Mouse (Mus musculus) MEL-GATA-1-ER (cell line): ENCODE measurements at regions not wholly inside any gene's neighbourhood (a gene's known extent, or its start where the extent isn't known, plus 50 kb on each side); places are given as distances from the start of the nearest gene placed in this dataset.

Experiments
- DNase-seq: peaks from one replicate; pipeline ENCODE4 v3.0.0-alpha.2; 2012; ENCODE audit warnings: low read depth; ENCODE audit errors: extremely low read depth

DNA sequence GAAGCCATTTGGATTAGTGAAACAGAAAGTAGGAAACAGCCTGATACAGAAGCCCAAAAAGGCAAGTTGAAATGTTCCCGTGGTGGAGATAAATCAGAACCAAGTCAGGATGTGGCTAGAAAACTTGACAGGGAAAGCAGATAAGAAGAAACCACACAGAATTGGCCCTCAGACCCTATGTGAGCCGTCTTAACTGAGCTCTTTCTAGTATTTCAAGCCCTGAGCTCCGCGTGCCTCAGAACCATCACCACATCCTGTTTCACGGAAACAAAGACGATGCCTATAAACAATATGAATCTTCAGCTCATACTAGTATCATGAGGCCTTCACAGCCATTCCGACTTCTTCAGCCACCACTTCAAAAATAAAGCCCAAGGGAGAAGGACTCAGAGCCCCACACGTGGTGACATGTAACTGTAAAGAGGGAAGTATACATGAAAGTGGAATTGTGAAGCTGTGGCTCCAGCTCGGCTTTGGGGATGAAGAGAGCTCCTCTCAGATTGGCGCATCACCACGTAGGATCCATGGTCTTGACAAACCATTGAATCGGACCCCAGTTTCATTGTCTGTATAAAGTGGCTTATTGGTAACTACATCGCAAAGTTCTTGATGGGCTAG is 104.2 kb upstream of the 2610301B20Rik start:
- DNase-seq, result no peak

DNA sequence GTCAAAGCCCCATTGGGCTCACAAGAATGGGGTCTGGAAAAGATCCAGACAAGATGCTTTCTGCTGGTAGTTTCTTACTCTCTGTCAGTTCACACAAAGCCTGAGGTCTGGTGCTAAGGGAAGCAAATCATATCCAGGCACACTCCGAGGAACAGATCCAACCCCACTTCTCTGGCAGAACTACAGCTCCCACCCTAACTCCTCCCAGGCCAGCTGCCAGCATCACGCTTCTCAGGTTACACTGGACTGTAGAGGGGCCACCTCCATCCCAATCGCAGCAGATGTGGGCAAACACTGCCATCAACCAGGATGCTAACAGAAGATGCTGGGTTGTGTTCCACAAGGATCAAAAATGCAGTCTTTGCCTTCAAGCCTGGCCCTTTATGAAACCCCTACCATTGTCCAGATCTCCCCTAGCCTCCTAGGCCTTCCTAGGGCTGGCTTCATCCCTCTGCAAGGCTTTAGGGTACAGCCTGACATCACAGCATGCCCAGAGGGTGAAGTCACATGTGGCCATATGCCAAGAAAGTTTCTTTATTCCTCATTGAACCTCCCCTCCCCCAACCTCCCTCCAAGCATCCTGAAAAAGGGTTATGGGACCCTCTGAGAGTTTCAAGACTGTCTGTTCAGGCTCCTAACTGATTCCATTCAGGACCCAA is 99.6 kb upstream of the 2610301B20Rik start:
- no peak for DNase-seq

DNA sequence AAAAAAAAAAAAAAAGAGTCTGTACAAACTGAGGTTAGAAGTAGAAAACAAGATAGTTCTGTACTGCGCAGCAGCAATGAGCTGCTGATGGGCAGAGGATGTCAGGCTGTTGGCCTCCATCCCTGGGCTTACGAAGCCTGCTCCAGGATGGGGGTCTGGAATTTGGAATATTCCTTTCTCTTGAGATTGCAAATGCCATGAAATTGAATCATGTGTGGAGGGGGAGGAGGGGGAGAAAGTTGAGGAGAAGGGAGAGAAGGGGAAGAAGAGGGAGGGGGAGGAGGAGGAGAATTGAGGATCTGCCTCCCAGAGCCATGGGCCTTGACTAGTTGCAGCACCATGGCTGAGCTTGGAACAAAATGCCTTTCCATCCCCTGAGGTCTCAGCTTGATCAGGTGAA is 87.6 kb upstream of the 2610301B20Rik start:
- no peak for DNase-seq

DNA sequence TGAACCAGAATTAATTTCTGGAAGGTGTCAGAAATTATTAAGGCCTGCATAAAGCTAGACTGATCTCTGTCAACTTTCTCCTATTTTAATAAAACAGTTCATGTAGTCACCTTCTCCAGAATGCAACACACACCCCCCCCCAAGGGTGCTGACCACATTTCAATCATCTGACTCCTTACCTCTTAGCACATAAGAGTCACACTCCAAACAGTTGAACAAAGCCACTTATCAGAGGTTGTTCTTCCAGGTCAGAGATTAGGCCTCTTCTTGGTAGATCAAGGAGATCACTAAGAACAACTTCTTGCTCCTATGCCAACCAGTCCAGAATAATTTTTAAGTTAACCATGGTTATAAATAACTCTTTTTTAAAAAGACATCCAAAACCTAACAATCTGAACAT is 86.0 kb upstream of the 2610301B20Rik start:
- no peak for DNase-seq

DNA sequence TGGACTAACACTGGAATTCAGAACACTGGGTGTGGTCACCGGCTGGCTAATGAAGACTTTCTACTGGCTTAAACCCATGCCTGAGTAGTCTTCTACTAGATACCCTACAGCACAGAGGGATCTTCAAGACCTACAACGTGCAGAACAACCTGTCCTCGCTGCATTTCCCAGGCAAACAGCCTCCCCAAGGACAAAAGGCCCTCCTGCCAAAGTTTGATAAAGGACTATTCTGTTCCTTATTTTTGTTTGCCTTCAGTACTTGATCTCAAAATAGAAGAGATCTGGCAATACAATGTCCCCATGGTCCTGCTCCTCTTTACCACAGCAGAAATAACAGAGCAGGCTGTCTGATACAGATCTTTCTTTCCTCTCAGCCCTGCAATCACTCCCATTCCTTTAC is 85.2 kb upstream of the 2610301B20Rik start:
- no peak for DNase-seq

DNA sequence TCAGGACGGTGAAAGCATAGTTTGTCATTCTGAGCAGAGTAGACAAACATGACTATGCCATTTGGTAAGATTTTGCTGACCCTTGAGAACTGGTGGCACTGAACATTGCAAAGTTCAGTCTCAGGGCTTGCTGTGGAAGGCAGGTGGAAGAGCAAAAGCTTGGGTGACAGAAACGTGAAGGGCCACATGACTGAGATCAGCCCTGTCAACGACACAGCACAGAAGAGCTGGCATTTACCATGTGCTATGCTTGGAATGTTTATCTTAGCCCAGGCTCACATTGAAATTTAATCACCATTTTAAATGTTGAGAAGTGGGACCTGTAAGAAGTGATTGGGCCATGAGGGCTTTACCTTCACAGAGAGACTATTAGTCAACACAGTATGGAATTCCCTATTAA is 81.7 kb upstream of the 2610301B20Rik start:
- no peak for DNase-seq

DNA sequence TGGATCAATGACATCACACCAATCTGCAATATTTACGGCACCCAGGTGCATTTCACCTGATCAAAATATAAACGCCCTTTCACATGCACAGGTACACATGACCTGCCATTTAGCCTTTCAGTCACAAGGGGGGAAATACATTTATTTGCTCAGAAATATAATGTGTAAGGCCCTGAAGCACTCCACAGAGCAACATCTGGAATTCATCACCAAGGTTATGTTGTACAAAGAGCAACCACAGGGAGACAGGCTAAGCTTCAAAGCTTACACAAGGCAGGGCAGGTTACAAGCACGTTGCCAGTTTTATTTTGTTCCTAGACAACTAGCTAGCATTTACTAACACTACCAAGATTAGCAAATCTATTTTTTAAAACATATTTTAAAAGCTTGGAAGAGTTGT is 79.8 kb upstream of the 2610301B20Rik start:
- no peak for DNase-seq

DNA sequence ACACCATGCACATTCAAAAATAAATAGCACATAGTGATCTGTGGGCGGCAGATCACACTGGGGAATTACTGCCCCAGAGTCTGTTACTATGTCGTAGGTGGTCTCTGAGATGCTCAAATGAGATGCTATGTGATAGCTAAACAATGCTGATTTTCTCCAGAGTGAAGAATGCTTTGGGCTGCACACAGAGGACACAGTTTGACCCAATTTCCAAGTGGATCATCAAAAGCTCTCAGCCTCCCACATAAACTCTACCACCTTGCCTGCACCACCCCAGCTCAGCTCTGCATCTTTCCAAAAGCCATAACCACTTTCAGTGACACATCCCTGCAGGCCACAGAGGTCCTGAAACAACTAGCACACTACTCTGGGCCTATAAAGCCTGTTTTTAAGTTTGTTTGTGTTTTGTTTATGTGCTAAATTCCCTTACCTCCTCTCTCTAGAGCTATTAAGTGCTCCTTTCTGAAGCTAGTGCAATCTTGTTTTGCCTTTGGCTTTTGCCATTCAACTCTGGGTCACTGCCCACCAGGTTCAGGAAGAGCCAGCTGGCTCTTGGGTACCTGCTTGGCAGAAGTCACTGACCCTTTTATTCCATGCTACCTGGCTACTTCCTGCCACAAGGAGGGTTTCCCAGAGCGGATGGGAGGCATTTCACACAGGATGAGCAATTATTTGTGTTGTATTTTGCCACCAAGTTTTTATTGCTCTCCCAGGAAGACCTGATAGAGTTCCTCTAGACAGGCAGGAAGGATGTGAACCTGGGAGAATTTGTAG is 73.3 kb upstream of the 2610301B20Rik start:
- no peak for DNase-seq

DNA sequence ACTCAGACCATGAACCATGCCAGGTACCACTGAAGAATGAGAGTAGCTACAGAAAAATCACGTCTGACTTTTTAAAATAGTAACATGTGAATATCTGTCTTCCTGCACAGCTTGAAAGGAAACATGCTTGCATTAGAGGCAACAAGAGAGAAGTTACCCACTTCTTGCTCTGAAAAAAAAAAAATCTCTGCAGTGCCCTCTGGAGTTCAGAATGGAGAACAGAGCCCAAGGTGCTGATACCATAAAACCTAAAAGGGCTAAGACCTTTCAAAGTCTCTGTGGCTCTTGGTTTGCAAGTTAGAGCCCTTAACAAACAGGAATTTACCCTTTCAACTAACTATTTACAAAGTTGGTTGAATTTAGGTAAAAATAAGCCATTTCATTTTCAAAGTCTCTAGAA is 69.6 kb upstream of the 2610301B20Rik start:
- DNase-seq, result no peak

DNA sequence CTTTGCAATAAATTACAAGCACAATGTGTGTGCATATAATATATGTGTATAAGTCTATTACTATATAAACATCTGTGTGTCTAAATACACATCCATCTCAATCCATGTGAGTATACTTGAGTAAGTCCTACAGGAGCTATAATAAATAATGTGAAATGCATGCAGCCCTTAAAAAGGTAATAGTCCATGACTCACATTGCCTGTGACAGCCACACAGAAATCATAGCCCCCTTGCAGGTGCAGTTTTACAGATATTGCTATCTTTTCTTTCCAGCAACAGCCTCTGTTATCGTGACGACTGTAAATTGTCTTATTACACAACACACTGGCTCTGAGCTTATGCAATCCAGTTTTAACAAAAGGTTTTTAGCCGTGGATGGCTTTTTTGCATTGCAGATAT is 67.0 kb upstream of the 2610301B20Rik start:
- peak; percentile 1 for DNase-seq

DNA sequence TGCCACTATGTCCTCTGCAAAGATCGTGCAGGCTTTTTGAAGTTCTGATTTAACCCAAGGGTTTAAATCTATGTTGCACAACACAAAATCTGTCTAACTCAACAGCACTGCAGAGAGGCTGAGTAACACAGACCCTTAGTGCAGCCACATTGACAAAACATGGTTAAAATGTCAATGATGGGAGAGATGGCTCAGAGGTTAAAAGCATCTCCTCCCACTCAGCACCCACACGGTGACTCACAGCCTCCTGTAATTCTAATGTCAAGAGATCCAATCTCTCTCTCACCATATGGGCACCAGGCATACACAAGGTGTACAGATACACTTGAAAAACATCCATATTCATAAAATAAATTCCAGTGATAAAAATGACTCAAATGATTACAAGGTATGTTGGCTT is 61.4 kb upstream of the 2610301B20Rik start:
- DNase-seq, result no peak
